Mouse (Mus musculus): ENCODE measurements around the gene Rora.

Rora gene

DNA sequence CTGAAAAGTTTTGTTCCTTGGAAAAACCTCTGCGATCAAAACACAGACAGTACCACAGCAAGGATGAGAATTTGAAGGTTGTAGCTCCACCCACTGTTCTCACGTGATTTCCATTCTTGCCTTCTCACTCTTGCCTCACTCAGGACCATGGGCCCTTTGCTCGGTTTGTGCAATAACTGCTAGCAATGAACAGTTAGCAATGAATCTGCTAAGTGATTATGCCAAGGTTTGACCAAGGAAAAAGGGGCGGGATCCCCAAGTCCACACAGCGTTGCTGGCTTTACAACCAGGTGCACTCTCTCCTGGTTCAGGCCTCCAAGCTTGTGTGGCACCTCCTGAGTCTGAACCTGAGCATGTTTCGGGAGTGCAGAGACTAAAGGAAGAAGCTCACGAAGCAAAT is 576.3 kb downstream of the Rora start:
- no peak for DNase-seq (ENCODE audit: low spot score)

DNA sequence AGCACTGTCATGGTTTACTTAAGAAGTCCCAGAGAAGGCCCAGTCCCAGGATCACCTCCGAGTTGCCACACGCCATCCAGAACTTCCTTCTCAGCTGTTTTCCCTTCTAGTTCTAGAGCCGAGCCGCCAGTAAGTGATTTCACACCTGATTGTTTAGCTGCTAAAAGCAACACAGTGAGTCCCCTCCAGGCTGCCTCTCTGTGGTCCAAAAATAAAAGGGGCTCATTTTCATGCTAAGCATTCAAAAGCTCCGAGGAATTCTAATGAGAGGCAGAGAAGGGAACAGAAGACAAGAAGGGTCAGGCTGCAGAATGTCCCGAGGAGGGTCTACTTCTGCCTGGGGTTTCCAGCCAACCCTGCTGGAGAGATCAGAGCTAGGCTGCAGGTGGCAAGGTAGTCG is 580.9 kb downstream of the Rora start:
- DNase-seq (ENCODE audit: low spot score), result no peak

DNA sequence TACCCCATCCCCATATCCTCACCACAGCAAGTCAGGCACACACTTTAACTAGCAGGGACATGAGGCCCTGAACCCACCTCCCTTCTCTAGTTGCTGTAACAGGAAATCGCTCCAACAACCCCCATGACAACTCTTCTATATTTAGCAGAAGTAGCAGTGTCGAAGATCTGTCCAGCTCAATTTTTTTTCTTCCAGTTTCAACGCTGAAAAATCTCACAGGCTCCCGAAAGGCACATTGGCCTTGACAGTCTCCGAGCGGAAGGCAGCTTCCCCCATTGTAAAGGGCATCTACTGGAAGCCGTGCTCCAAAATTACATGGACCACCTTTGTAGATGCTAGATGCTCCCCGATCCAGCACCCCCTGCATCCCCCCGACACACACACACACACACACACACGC is 583.7 kb downstream of the Rora start:
- DNase-seq (ENCODE audit: low spot score), result no peak

DNA sequence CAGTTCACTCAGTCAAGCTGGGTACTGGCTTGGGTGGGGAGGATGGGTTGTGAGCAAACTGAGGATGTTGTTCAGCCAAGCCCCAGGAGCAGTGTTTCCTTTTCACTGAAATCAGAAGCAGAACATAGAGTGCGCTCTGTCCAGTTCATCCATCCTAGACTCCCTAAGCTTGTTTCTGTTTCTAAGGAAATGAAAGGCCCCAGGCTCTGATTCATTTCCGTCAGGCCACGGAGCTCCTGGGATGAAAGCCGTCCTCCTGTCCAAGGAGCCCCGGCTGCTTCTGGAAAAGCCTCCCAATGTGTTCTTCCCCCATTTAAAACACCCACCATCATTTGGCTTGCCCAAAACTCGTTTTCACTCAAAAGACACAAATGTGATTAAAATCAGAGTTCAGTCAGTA is 589.0 kb downstream of the Rora start:
- no peak for DNase-seq (ENCODE audit: low spot score)

DNA sequence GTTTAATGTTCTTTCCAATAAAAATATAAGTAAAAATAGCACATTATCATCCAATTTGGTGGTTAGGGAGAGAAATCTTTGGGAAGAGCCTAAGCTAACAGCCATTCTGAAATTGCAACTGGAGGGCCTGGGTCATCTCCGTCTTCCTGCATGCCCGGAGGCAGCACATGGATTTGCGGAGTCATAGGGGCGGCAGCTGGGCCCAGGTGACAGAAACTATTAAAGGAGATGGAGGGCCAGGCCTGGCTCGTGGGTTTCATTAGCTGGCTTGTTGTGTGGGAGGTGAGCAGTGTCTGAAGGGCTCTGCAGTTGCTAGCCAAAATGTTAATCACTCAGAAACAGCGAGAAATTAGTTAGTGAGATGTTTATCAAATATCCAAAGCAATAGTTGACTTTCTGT is 590.0 kb downstream of the Rora start:
- no peak for DNase-seq (ENCODE audit: low spot score)

DNA sequence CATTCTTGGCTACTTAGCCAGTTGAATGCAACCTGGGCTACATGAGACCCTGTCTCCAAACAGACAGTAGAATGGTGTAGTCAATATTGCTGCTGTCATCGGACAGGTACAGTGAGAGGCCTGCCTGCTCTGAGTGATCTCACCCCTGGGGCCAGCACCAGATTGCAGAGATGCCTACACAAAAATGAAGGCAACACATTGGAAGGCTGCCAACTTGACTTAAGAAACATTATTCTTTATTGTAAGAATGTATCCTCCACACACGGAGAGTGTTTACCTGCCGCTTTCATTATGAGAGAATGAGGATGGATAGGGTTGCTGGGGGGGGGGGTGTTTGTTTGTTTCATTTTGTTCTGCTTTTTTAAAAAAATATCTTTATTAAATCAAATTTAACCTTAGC is 592.6 kb downstream of the Rora start:
- no peak for DNase-seq (ENCODE audit: low spot score)

DNA sequence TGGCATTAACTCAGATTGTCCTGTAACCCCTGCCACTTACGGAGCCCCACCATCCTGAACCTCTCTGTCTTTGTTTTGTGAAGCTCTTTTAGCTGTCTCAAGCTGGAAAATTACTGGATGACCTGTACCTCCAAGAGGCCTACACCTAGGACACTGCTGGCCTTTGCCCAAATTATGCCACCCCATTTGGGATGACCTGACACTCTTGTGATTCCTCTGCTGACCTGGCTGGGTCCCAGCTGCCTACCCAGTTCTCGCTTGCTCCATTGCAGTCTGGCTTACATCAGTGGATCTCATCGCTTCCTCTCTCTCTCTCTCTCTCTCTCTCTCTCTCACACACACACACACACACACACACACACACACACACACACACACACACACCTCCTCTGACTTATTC is 596.0 kb downstream of the Rora start:
- no peak for DNase-seq (ENCODE audit: low spot score)

DNA sequence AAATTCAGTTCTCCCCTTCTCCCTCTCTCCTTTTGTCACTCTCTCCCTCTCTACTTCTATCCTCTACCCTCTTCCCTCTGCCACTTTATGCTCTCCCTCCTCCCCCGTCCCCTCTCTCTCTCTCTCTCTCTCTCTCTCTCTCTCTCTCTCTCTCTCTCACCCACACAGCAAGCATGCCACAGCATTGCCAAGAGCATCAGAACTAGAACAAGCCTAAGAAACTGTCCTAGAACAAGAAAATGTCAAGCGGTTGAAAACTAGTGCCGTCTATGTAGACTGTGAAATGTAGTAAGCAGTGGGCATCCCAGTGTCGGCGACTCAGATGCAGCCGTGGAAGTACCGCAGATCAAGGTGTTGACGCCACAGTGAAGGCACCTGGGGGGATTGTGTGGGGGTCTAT is 596.7 kb downstream of the Rora start:
- DNase-seq (ENCODE audit: low spot score), result no peak

DNA sequence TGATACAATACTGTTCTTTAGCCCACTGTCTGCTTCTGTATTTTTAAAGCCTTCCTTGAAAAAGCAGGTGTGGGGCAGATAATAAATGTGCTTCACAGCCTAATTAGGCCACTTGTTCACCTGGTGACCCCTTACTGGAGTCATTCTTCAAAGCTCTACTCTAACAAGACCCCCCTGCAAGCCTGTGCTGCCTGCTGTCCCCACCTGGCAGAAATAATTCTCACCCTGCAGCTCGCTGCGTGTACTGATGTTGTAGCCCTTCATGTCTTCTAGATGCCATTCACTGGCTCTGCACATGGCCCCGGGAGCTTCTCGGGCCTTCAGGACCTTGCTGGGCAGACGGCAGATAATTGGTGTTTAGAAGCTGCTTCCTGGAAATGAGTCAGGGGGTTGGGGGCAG is 604.9 kb downstream of the Rora start:
- DNase-seq (ENCODE audit: low spot score), result no peak

DNA sequence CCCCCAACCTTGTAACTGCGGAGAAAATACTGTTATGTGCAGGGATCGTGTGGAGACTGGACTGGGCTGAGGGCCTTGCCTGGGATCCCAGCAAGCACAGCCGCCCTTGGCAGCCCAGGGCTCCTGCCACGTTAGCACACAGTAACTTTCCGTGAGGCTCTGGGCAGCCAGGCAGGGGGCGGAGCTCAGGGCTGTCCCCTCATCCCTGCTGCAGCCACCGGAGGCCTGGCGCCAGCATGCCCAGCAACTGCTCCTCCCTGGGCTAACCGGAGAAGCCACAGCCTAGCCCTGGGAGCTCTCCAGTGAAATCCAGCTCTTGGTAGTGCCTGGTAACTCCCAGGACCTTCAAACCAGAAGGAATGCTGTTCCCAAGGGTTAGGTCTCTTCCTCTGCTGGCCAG is 605.8 kb downstream of the Rora start:
- peak; percentile 33 for DNase-seq (ENCODE audit: low spot score)

DNA sequence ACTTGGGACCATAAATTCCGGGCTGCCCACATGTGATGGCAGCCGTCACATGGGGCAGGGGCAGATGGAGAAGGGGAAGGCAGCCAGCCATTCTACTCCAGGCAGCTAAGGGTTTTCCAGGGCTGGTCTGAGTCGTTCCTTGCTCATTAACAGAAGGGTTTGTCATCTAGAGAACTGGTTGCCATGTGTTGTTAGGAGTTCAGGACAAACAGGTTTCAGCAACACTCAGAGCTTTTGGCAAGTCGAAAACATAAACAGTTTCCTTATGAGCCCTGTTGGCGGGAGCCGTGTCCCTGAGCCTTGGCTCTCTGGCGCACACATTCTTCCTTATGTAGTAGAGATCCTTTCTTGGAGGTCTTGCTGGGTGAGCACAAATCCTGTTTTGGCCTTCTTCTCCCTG is 611.6 kb downstream of the Rora start:
- no peak for DNase-seq (ENCODE audit: low spot score)

DNA sequence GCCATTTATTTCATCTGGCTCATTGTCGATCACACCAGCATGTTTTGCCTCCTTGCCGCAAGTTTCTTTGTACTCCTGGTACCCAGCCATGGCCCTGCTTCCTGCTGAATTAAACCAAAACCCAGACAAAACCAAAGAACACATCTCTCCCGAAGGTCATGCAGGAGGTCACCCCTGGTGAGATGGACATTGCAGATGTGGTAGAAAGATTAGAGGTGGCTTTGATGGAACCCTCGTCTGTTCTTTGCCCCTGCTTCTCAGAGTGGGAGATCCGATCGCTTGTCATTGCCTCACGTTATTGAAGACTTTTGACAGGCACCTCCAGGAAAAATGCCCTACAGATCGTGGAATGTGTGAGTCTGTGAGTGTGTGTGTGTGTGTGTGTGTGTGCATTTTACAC is 616.8 kb downstream of the Rora start:
- no peak for DNase-seq (ENCODE audit: low spot score)

DNA sequence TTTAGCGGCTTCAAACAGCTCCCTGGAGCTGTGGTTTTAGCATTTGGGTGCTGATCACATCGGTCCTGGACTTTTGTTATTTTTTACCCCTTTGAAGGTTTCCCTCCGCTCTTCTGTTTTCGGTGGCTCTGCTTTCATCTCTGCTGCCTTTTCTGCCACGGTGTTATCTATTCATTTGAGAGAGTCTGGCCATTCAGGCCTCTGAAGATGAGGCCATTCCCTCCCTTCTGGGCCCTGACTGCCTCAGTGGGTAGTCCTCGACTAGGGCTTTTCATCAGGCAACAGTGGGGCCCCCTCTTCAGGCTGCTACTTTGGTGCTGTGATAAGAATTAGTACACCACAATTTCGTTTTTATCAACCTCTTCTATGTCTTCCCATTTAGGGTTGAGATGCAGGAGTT is 617.3 kb downstream of the Rora start:
- DNase-seq (ENCODE audit: low spot score), result no peak

DNA sequence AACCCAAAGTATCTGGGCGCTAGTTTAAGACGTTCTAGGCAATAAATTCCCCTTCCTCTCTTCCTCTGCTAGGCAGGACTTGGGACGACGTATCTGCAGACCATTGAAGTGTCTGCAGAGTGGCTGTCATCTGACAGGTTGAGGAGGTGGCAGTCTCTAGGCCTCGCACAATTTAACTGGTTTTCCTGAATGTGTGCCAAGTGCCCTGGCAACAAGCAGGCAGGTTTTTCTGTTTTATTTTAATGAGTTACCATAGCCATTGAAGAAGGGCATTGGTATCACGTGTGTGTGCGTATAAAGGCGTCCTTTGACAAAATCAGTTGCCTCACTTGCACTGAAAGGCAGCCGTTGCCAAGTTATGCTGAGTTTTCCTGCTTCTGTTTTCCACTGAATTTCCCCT is 619.3 kb downstream of the Rora start:
- DNase-seq (ENCODE audit: low spot score), result no peak

DNA sequence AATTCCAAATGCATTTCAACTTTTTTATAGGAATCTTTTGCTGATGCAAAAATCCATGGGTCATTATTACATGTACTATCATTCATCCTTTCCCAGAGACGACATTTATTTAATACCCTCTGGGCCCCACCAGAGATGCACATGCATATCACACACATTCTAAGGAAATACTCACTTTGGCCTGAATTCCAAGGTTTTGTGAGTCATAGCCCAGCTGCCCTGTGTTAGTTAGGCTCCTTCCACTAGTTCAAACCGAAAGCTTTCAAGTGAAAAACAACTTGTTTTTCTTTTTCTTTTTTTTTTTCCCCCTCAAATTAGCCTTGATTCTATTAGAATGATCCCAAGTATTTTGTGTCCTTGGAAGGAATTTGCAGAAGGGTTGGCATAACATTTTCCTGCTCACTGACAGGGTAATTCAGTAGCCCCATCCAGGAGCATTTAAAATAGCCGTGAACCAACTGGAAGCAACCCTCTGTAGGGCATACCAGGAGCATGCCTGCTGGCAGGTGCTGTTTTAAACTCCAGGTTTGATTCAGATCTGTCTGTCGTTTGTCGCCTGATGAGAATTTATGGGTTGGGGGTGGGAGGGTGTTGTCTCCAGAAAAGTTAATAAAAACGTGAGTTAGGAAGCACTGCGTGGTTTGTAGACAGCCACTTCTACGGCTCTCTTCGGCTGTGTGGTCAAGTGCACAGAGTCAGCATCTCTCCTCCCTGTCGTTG is 621.3 kb downstream of the Rora start:
- no peak for DNase-seq (ENCODE audit: low spot score)

DNA sequence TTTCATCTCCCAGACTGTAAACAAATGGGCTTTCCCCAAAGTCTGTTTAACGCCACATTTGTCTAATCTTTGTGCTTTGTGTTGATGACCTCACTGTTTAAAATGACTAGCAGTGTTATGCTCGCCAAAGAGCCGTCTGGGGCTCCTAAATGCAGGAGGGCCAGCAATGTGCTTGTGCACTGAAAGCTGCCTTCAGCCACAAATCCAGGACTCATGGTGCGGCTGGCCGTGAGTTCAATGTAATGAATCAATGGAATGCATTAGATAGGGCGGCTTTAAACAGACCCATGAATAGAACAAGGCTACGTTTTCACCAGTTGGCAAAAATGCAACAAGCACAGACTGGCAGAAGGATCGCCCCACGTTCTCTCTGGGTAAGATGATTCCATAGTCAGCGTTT is 623.7 kb downstream of the Rora start:
- no peak for DNase-seq (ENCODE audit: low spot score)

DNA sequence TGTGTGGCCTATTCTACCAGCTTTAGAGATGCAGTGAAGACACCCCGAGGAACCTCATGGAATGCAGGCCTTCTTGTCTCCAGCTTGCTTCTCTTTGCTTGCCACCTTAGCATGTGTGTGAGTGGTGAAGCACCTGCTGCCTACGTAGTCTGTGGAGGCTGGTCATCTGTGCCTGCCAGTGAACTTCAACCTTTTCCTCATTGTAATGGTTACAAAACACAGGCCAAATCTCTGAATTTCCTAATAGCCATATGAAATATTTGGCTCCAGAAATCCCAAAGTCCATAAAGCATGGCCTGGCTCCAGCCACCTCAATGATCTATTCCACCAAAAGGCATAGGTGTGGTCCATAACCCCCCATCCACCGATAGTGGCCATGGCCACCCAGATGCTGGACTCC is 631.4 kb downstream of the Rora start:
- no peak for DNase-seq (ENCODE audit: low spot score)

DNA sequence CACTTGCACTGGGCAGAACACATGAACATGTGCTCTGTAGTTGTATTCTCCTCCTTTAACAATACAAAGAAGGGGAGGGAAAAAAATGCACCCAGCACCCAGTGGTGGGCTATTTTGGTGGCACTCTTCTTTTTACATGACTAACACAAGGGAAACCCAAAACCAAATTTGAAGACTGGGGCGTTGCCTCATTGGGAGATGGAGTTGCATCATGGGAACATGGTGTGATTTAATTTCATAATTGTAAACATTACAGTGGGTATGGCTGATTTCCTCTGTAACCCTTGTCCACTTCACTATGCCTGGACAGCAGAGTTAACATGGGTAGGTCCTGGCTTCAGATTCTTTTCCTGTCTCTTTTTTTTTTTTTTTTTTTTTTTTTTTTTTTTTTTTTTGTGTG is 634.5 kb downstream of the Rora start:
- no peak for DNase-seq (ENCODE audit: low spot score)

DNA sequence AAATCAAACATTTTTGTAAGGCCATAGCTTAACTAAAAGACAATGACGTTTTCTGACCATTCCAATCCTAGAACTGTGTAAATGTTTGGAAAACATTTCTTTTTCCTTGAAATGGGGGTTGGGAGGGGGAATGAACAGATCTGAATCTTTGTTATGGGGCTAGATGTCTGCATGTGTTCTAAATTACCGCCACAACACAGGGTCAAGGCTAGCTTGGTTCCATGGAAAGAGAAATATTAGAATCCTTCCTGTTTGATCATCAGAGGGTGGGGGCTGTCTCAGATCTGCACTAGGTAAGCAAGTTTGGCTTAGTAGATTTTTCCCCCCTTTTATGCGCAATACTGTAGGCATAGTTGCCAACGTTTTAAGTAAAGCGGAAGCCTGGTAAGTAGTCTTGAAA is 635.0 kb downstream of the Rora start:
- no peak for DNase-seq (ENCODE audit: low spot score)

DNA sequence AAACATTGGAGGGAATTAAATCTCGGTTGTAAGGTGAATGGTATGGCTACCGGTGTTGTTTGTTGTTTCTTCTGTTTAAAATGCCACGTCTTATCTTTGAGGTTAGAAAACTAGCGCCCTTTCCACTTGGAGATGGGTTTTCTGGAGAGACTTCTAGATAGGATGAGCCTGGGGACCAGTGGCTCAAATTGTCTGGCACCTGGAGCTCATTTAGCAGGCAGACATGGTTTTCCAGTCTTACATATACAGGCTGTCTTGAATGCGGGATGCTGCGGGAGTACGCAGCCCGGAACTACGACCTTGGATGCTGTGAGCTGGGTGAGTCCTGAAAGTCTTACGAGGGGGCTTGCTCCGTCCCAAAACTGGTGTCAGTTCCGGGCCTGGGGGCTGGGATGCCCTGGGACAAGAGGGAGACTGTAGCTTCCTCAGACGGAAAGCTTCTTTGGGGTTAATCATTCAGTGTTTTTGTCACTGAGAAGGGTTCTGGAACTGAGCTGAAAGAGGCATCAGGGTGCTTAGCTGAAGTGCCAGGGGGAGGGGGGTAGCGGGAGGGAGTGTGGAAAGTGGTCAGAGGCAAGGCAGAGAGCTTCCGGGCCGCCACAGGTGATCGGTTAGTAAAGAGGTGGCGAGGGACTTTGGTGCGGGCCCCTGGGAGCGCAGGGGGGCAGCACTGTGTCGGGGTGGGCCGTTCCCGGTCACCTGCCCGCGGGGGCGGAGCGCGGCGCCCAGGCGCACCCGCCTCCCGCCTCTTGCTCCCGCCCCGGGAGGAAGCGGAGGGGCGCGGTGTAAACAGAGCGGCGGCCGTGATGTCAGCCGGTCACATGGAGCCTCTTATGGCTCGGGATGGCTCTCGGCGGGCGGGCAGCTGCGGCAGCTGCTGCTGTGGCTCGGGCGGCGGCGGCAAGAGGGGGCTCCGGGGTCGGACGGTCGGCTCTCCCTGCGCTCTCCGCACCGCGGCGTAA is 635.8 kb downstream of the Rora start:
- peak; percentile 89 for DNase-seq (ENCODE audit: low spot score)

DNA sequence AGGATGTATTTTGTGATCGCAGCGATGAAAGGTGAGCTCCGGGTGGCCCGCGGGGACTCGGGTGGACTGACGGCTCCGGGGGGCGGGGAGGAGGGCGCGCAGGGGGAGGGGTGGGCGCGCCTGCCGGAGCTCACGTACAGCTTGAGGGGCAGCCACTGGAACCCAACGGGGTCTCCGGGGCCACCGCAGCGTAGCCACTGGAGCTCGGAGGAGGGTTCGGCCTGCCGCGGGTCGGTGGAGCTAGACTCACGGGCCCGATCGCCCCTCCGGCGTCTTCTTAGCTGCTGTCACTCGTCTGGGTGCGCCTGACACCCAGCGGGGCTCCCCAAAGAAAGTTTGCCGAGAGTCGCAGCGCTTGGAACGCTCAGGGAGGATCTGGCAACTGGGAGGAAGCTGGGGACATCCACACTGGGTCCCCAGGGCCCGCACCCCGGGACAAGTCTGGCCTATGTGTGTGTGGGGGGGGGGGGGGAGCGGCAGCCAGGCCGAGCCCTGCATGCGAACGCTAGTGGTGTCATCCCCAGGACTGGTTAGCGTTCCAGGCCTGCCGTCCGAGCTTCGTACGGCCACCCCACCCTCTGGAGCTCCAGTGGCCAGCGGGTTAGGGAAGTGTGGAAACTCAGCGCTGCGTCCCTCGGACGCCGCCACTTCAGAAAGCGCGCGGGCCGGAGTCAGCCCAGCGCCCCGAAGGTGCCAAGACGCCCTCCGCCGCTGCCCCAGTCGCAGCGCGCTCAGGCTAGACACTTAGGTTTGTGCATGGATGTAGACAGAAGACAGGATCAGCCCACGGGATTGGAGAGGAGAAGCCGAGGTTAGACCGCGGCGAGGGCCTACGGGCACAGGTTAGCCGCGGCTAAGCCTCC is 636.7 kb downstream of the Rora start:
- peak; percentile 27 for DNase-seq (ENCODE audit: low spot score)

DNA sequence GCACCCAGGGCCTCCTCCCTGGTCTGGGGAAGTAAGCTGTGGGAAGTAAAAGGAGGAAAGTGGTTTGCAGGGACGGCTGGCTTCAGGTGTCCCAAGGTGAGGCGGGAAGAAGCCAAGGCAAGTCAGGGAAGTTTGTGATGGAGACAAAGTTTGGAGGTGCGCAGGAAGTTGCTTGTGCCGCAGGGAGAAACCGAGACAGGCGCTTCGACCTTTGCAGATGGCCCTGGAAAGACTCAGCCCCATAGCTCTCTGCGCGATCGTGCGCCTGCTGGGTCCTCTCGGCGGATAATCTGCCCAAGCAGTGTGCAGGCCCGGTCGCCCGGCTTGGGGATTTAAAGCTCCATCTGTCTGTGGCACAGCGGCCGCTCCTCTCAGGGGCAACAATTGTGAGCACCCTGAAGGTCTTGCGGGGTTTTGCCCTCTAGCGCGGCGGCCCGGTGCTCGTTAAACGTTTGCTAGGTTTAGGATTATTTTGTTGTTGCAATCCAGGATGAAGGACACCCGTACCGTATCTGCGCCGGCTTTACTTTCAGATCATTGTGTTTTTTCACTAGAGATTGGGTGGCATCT is 637.4 kb downstream of the Rora start:
- peak; percentile 49 for DNase-seq (ENCODE audit: low spot score)
